Mouse (Mus musculus): ENCODE data around the gene AU015836. TPM values are rescaled to one million over a fixed set of nuclear protein-coding genes. Genes with fewer than 3 reads are reported as not detected.
"Not testable (repeated sequence)": the region's sequence is repeated elsewhere in the genome, so short reads cannot be mapped to it uniquely, and the experiment has no call there.

AU015836 gene
- total RNA-seq (2017) = not detected in 3 replicates

DNA sequence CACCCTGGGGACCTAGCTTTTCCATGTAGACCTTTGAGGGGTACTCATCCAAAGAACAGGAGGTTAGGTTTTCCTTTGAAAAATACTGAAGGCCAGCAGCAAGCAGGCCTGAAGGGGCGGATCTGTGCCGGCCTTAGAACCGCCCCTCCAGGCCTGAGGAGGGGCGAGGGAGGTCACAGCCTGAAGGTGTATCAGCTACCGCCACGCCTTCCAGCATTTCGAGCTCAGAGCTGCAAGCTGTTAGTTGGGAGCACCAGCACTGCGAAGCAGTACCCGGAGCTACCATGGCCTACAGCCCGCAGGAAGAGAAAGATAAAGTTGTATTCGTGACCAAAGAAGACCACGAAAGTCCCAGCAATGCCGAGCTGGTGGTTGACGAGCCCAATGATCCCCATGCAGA, at the start of gene AU015836:
AU015836 (plus strand) TSS at position 216 of the 400 bp plus-strand sequence.
- no peak for ATAC-seq (replicated peaks; ENCODE audit: insufficient number of reproducible peaks, low FRiP score, low TSS enrichment, poor library complexity, severe bottlenecking)

DNA sequence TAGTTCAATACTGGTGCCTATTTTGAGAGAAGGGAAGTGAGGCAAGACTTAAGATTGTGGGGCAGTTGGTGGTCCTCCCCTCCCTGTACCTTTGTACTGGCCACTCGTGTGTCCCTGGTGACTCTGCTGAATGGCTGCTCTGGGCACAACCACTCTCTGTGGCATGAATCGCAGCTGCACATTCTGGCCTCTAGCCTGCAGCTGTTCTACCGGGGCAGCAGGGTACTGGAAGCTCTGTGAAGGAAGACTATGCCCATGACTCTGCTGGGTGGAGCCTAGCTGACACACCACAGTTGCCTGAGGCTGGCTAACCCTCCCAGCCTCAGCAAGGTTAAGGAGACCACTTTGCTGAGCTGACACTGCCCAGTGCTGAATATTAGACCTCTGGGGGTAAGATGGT, 49.4 kb upstream of the AU015836 start:
- ATAC-seq (replicated peaks; ENCODE audit: insufficient number of reproducible peaks, low FRiP score, low TSS enrichment, poor library complexity, severe bottlenecking) = no peak

DNA sequence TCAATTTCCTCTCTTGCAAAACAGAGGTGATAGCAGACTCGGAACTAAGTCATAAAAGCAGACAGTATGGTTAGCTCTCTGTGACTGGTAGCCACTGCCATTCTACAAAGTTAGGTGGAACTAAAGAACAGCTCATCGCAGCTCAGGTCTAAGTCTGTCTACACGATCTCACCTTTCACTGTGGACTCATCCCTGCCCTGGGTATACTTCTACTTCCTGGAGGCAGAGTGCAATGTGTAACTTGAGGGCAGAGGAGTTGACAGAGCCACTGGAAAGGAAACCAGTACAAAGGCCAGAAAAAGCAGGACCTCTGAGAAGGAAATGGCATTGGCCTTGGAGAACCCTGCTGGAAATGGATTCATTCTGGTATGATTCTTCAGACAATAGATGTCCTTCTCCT, 40.1 kb upstream of the AU015836 start:
- no peak for ATAC-seq (replicated peaks; ENCODE audit: insufficient number of reproducible peaks, low FRiP score, low TSS enrichment, poor library complexity, severe bottlenecking)

DNA sequence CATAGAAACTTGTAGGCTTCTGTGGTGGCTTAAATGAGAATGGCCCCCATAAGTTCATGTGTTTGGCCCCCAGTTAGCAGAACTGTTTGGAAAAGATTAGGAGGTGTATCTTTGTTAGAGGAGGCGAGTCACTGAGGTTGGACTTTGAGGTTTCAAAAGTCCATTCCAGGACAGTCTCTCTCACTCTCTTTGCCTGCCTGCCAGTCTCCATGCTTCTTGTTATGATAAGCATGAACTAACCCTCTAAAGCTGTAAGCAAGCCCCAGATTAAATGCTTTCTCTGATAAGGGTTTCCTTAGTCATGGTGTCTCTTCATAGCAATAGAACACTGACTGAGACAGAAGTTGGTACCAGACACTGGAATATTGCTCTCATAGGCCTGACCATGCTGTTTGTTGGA, 39.7 kb upstream of the AU015836 start:
- no peak for ATAC-seq (replicated peaks; ENCODE audit: insufficient number of reproducible peaks, low FRiP score, low TSS enrichment, poor library complexity, severe bottlenecking)

DNA sequence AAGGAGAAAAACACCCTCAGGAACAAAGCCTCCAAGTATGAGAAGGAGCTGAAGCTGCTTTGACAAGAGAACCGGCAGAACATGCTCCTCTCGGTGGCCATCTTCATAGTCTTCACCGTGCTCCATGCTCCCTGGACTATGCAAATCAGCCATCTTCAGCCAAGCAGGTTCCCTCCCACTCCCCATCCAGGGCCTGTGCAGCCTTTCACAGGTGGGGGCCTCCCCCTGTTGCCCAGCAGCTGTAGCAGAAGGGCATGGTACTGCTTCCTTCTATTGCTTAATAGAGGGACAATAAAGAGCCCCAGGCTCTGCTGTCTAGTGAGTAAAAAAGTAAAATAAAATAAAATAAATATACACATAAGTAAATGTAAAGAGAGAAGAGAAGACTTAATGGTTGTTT, 36.8 kb upstream of the AU015836 start:
- no peak for ATAC-seq (replicated peaks; ENCODE audit: insufficient number of reproducible peaks, low FRiP score, low TSS enrichment, poor library complexity, severe bottlenecking)

DNA sequence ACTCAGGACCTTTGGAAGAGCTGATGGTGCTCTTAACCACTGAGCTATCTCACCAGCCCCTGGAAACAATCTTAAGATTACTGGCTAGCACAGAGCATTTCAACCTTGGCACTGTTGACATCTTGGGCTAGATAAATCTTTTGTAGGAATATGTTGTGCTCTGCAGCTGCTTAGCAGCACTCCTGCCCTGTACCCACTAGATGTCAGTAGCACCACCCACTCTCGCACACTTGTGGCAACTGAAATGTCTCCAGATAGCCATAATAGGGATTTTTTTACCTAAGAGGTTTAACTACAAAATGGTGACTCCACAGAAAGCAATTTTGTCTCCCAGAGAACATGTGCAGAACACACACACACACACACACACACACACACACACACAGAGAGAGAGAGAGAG, 11.7 kb upstream of the AU015836 start:
- no peak for ATAC-seq (replicated peaks; ENCODE audit: insufficient number of reproducible peaks, low FRiP score, low TSS enrichment, poor library complexity, severe bottlenecking)

DNA sequence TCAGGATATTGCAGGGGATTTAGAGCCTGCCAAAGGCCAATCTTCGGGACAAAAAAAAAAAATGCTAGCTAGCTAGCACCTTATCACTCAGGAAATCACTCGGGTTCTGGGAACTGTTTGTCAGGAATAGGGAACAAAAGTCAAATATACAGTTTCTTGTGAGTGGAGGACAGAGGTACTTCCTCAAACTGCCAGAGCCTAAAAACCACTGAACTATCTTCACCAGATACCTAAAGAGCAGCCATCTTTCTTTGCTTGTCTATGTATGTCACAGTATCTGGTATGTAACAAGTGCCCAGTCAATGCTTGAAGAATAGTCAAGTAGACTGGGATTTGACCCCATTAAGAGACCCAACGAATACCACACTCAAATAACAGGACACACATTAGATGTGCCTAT, 10.0 kb upstream of the AU015836 start:
- no peak for ATAC-seq (replicated peaks; ENCODE audit: insufficient number of reproducible peaks, low FRiP score, low TSS enrichment, poor library complexity, severe bottlenecking)

DNA sequence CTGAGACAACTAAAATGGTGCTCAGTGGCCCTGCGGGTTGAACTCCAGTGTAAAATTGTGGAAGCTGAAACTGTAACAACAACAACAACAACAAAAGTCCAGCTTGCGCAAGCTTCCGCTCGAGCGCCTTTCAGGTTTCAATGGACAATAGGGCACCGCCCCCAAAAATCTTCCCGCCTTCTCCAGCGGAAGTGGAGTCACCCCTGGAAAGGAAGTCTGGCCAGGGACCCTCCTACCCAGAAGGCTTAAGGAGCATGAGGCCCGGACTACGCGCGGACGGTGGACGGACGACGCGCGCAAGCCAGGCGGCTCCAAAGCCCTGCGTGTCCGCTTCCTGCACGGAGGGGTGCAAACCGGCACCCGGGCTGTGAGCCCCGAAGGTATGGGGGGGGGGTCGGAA, 11.9 kb downstream of the AU015836 start:
- no peak for ATAC-seq (replicated peaks; ENCODE audit: insufficient number of reproducible peaks, low FRiP score, low TSS enrichment, poor library complexity, severe bottlenecking)

DNA sequence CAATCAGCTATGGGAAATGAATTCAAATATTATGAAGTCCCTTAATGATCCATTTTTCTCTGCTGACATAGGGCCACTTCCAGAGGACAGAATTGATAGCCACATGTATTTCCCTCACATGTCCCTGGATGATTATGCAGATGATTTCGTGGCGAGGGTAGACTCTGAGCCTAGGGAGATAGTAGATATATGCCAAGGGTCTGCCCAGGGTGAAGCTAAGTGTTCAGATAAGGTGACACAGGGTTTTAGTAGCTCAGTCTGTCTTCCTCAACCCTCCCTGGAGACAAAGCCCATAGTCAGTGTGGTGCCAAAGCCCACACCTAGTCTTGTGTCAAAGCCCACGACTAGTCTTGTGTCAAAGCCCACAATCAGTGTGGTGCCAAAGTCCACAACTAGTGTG, 13.7 kb downstream of the AU015836 start:
- ATAC-seq (replicated peaks; ENCODE audit: insufficient number of reproducible peaks, low FRiP score, low TSS enrichment, poor library complexity, severe bottlenecking) = no peak

DNA sequence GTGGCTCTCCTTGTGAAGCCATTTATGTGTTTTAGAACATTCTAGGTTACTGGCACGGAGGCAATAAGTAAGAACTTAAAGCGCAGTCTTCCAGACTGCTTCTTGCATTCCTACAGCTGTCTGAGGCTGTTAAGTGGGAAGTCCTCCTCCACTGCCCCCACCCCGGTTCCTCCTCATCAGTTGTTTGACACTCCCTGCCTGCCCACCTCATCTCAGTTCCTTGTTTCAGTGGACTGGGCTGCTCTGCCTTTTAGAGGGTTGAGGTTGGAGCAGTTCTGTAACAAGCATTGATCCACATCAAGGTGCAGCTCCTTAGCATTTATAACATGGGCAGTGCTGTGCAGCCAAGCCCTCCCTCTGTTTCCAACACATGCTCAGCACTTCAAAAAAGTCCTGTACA, 16.6 kb downstream of the AU015836 start:
- ATAC-seq (replicated peaks; ENCODE audit: insufficient number of reproducible peaks, low FRiP score, low TSS enrichment, poor library complexity, severe bottlenecking) = not testable (repeated sequence)

DNA sequence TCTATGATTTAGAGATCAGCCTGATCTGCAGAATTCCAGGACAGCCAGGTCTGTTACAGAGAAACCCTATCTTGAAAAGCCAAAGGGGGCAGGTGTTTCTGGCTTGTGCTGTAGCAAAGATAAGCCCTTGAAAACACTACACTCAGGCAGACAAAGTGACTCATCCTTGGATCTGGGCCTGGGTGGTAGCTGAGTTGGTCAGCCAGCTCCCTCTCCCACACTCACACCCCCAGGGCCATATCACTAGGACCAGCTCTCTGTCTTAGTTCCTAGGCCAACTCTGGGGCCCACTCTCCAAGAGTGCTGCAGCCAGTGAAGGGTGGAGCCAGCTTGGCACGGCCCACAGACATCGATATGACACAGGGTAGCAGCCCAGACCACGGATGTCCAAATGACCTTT, 38.5 kb downstream of the AU015836 start:
- ATAC-seq (replicated peaks; ENCODE audit: insufficient number of reproducible peaks, low FRiP score, low TSS enrichment, poor library complexity, severe bottlenecking) = no peak

DNA sequence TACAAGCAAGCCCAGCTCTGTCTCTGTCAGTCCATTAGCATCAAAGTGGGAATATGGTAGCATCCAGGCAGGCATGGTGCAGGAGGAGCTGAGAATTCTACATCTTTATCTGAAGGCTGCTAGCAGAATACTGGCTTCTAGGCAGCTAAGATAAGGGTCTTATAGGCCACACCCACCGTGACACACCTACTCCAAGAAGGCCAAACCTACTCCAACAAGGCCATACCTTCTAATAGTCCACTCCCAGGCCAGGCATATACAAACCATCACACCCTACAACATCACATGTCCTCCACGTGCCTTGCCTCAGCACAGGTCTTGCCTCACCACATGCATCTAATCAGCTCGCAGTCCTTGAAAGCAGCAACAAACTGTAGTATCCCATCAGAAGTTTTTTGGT, 41.0 kb downstream of the AU015836 start:
- no peak for ATAC-seq (replicated peaks; ENCODE audit: insufficient number of reproducible peaks, low FRiP score, low TSS enrichment, poor library complexity, severe bottlenecking)

DNA sequence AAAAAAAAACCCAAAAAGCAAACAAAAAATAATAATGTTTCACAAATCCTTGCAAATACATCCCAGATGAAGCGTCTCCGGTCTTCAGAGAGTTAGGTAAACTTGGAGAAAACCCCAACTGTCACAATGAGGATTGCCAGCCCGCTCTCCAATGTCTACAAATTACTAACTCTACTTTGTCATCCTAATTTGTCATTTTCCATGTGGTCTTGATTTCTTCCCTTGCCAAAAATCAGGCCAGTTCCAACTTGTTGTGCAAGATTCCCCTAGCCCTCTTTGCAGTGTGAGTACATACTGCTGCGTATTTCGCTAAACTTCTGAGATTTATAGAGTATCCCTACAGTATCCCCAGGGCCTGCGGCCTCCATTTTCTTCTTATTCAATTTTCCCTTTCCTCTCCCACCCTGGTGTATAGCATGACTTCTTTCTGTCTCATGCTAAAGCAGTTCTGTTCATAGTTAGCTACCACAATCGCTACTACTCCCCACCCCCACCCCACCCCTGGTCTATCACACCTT, 43.3 kb downstream of the AU015836 start:
- no peak for ATAC-seq (replicated peaks; ENCODE audit: insufficient number of reproducible peaks, low FRiP score, low TSS enrichment, poor library complexity, severe bottlenecking)

DNA sequence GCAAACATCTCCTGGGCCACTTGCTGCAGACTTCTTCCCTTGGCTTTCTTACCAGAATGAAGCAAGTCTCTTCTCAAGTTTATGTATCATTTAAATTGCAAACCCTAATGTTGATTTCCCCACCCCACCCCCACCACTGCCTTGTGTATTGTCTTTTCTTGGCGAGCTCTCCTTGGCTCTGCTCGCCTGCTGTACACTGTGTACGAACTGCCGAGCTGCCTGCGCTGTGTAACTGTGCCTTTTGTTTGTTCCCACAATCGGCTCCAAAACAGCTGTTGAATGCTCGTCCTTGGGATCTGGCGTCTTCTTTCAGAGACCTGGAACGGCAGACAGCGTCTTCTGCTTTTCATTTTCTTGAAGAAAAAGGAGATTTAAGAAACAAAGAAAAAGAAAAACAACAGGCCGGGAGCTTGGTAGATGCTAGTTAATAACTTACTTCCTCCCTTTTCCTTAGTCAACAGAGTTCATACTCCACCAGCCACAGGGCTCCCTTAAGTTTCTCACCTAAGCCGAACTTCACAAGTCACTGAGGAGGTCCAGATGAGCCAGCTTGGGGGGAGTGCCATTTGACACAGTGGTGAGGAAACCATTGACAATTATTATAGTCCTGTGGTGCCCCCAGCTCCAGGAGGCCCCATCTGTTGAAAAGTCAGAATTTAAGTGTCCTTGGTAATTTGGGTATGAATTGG, 44.2 kb downstream of the AU015836 start:
- no peak for ATAC-seq (replicated peaks; ENCODE audit: insufficient number of reproducible peaks, low FRiP score, low TSS enrichment, poor library complexity, severe bottlenecking)

DNA sequence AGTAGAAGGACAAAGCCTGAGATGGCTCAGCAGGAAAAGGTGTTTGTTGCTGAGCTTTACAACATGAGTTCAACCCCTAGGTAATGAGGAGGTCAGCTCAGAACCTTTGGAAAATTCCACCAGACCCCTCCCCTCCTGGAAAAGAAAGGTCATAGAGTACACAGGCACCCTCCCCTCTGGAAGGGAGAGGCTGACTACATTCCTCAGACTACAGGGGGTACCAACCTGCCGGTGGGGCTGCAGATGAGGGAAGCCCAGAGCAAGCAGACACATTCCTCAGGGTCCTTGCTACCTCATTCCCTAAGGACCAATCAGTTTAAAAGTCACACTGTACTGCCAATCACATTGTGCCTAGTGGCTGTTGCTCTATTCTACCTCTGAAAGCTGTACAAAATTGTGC, 48.4 kb downstream of the AU015836 start:
- ATAC-seq (replicated peaks; ENCODE audit: insufficient number of reproducible peaks, low FRiP score, low TSS enrichment, poor library complexity, severe bottlenecking) = no peak

DNA sequence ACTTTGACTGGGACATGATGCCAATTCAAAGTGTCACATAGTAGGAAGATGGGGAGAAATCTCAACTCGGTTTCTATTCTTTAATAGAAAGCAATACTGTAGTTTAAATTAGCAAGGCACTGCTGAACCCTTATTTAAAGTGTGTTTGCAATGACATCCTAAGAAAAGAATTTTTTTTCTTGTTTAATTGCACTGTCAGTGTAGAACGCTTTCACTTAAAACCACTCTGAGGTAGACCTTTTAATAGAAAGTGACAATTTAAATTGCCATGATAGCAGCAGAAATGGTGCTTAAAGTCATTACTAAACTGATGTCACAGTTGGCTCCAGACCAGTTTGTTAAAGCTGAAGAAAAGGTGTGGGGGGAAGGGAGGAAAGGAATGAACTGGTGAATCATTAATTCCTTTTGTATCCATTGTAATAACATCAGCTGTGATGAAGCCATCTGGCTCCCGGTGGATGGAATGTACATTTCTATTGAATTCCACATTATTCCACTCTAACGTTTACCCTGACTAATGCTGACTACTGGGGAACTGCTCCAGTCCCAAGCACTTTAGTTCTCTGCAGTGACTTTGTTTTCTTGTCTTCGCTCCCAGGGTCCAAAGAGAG, 53.9 kb downstream of the AU015836 start:
- ATAC-seq (replicated peaks; ENCODE audit: insufficient number of reproducible peaks, low FRiP score, low TSS enrichment, poor library complexity, severe bottlenecking) = no peak

Other genes with a start within 250 kb of the AU015836 start
- 21.0 to 28.3 TPM (median 22.1 TPM) in 3 replicates for gene Pdk3, start 136.5 kb upstream of the AU015836 start, total RNA-seq (2017)
- 43.6 to 50.7 TPM (median 46.5 TPM) in 3 replicates for gene Zfx, start 155.0 kb downstream of the AU015836 start, total RNA-seq (2017)
- gene Eif2s3x, start 244.2 kb downstream of the AU015836 start, total RNA-seq (2017) = 67.6 to 107 TPM (median 71.9 TPM) in 3 replicates

Data from monocyte, adult 5-6 weeks (primary cell).